Mouse (Mus musculus) thymus, postnatal 10 days (tissue): ENCODE results near the gene Prrc2a.

Experiments used
- DNase-seq, 2 experiments: peaks; one replicate each; pipeline ENCODE4 v3.0.0; 2021; ENCODE audit warnings: low spot score in 2 of 2

Gene Prrc2a

DNA sequence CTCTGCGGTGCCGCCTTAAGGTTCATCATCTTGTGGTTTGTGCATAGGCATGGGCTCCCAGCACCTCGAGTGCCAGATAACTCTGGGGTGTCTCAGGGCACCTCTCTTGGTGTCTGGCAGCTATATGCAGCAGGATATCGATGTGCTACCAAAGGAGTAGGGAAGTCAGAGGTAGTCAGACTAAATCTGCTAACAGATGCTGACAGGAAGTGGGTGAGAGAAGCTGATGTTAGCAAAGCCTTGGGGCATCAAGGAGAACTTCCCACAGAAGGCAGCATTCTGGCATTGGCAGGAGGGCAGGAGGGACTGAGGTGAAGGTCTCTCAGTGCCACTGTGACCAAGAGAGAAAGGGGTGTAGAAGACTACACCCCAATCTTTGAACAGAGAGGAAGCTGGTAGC lies 25.4 kb upstream of the Prrc2a start:
- DNase-seq, result peak; percentile 56 to 57

DNA sequence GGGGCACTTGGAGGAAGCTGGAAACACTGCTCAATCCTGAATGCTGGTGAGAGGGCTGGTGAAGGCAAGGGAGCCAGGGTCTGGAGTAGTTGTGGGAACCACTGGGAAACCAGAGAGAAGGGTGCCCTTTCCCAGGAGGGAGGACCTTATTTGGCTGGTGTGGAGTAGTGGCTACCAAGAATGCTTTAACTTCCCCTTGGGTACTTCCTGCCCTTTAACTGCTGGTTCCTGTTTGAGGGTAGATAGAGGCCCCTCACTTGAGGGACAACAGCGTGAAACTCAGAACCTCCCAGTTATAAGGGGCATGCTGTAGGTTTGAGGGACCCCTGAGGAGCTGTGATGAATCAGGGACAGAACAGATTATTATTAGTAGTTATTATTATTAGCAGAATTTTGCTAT lies 24.5 kb upstream of the Prrc2a start:
- DNase-seq, result no peak

DNA sequence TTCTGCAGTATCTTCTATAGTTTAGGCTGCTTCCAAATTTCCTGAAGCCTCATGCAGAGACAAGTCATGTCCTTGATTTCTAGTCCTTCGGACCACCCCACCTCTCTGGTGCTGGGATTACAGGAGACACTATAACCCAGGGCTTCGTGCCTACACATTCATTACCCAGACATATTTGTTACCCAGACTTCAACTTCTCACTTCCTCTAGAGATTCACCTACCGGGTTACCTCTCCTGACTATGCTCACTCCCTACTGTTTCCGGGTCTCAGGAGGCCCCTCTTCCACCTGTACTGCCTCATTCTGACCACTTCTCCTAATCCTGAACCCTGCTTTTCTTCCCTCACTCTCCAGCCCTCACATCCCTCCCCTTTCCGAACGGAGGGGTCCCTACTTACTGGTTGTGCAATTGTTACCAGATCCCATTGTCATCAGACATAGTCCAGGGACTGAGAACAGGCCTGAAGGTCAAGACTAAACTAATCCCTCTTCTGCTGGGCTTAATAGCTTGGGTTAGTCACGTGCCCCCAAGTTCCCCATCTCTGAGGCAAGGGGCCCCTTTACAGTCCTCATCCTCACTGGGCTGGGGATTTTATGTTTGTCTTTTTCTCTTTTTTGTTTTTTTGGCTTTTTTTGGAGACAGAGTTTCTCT lies 23.4 kb upstream of the Prrc2a start, which contains the start of gene Lst1:
Lst1 (minus strand) TSS at position 481 of the 652 bp plus-strand sequence.
- DNase-seq, result no peak

- DNase-seq, result no peak
Measured at GRCm38 (mm10) chr17:35187345-35187744, 22.6 kb upstream of the Prrc2a start.

DNA sequence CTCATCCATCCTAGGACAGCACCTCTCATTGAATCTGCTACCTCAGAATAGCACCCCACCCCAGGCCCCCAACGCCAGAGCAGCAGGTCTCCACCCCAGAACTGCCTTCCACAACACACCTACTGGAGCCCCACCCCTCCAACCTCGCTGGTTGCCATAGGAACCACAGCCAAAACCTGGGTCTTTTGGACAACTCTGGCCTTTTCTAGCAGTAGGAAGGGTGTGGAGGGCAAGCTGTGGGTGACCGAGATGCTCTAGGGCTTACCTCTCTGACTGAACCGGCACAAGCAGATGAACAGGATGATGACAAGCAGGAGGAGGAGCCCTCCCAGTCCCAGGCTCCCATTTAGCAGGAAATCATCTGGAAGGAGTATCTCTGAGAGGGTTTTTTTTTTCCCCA lies 22.0 kb upstream of the Prrc2a start:
- peak; percentile 67 to 70 for DNase-seq

- DNase-seq, result peak; percentile 84 to 87
Measured at GRCm38 (mm10) chr17:35185639-35186611, 21.2 kb upstream of the Prrc2a start.

DNA sequence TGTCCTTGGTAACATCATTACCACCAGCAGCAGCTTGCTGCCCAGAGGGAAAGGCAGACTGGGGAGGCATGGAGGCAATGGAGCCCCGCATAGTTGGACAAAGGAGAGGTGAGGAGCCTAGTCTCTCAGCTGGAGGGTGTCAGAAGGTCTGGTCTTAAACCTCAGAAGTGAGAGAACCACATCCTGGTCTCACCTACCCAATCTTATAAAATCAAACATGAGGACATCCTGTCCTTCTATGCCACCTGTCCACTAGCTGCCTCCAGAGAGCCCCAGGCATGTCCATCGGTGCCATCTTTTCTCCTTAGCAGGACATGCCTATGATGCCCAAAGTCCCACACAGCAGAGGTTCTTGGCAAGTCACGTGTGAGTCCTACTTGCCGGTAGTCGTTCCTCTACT lies 15.4 kb upstream of the Prrc2a start:
- no peak for DNase-seq

DNA sequence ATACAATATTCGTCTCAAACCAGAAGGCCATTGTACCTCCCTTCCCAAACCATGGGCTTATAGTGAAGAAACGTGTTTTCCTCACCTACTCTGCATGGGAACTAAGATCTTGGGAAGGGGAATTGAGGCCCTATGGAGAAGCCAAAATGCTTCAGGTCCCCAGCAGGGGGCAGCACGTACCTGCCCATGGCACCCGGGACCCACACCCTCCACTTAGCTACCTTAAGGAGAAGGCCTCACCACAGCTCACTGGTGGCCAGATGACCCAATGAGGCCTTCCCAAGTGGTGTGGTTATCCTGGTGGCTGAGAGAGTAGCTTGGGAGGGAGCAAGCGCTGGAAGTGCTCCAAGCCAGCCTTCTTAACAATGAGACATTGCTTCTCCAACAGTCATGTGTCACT lies 13.8 kb upstream of the Prrc2a start:
- DNase-seq, result peak; percentile 71 to 87

- DNase-seq, result no peak
Measured at GRCm38 (mm10) chr17:35175968-35176367, 11.3 kb upstream of the Prrc2a start, which contains the start of gene Aif1. Aif1 (minus strand) TSS chr17:35176068.

- no peak for DNase-seq
Measured at GRCm38 (mm10) chr17:35175382-35175781, 10.7 kb upstream of the Prrc2a start.

- no peak for DNase-seq
Measured at GRCm38 (mm10) chr17:35174201-35174977, 9.7 kb upstream of the Prrc2a start.

DNA sequence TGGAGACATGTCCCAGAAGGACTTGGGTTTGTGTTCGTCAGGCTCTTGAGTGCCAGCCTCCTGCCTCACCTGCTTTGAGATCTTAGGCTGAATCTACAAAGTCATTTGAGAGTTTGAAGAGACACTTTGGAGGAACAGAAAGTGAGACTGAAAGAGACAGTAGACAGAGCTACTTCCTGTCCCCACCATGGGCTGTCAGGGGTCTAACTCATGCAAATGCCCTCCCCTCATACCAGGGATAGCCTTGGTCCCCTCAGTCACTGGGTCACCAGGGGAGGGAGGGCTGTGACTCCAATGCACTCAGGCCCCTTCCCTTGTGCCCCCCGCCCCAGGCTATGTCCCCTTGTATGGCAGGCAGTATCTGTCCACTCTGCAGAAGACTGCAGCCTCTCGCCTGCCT lies 8.6 kb upstream of the Prrc2a start:
- no peak for DNase-seq

- no peak for DNase-seq
Measured at GRCm38 (mm10) chr17:35172445-35173234, 7.9 kb upstream of the Prrc2a start.

GRCm38 (mm10) chr17:35168541-35169207 lies 4.0 kb upstream of the Prrc2a start:
- peak in 1 of 2 experiments; percentile 65 for DNase-seq

DNA sequence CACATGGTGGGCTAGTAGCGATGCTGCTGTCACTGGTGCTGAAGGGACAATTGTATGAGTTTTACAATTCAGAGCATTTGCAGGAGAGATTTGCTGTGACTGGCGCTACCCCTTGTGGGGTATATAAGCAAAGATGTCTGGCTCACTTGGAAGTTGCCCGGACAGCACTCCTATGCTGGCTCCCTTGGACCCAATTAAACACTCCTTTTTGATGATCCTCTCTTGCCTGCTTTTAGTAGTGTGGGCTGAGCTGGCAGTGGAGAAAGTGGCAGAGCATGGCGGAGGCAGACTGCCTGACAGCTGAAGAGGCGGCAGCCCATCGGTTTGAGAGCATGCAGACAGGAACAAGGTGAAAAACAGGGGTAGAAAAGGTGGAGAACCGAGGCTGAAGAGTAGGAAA lies 3.1 kb upstream of the Prrc2a start:
- DNase-seq, result no peak

- peak; percentile 65 to 79 for DNase-seq
Measured at GRCm38 (mm10) chr17:35166352-35167035, 1.8 kb upstream of the Prrc2a start.

GRCm38 (mm10) chr17:35165451-35166155 lies 906 bp upstream of the Prrc2a start:
- no peak for DNase-seq

- no peak for DNase-seq
Measured at GRCm38 (mm10) chr17:35164218-35164567, 504 bp downstream of the Prrc2a start.

GRCm38 (mm10) chr17:35163326-35164081 lies 1.2 kb downstream of the Prrc2a start:
- no peak for DNase-seq
